31 mouse cellular contexts compared by ENCODE assay signal in the genomic region with DNA sequence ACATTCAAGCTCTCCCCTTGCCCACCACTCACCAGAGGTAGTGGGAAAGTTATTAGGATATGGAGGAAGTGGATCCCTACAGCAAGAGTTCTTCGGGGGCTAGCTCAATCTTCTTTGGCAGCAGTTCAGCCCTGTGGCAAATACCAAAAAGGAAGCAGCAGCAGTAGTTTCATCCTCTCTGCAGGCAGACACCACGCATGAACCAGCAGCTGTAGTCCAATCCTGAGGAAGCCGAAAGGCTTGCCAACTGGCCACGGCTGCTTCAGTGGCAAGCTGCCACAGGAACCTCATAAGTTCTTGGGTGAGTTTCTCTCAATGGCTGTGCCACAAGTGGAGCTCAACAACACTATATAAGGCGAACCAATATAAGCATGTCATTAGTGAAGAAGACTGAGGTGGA. TPM values are rescaled to one million over a fixed set of nuclear protein-coding genes. Genes with fewer than 3 reads are reported as not detected.
"Had no signal": no experiment of that assay in that cellular context is flagged by ENCODE, and none has a peak within 500 bp of the region (broad histone marks: within the 10 kb centered on the region; RNA-seq: fewer than 3 reads in every experiment).

No protein-coding gene starts in this region.

- H3K4me3 ChIP-seq: gastrocnemius, adult 2 months; heart, embryonic 13.5 days; heart, embryonic 15.5 days; hindbrain, embryonic 13.5 days; hindbrain, embryonic 15.5 days; kidney, embryonic 15.5 days; limb, embryonic 13.5 days; limb, embryonic 15.5 days had no signal

- H3K36me3 ChIP-seq: heart, embryonic 13.5 days had no signal

- H3K9me3 ChIP-seq: heart, embryonic 13.5 days; heart, embryonic 15.5 days; hindbrain, embryonic 13.5 days; hindbrain, embryonic 15.5 days; kidney, embryonic 15.5 days; limb, embryonic 13.5 days; limb, embryonic 15.5 days had no signal

- H3K27me3 ChIP-seq: limb, embryonic 15.5 days had no signal

- DNase-seq: gastrocnemius, adult 2 months; gastrocnemius, postnatal 10 days; gastrocnemius, postnatal 25 days; heart, adult 18-20 months; heart, postnatal 14 days; heart, postnatal 36 days; kidney, adult 11 months; kidney, adult 2 months; kidney, adult 9 months; kidney, postnatal 14 days; kidney, postnatal 36 days; layer of hippocampus, adult 9-11 months; layer of hippocampus, postnatal 36 days; left cerebral cortex, postnatal 4 days had no signal

- H3K27ac ChIP-seq: gastrocnemius, adult 2 months; heart, embryonic 13.5 days; heart, embryonic 15.5 days; hindbrain, embryonic 13.5 days; hindbrain, embryonic 15.5 days; hindbrain, postnatal 0 days; kidney, embryonic 15.5 days; kidney, postnatal 0 days; limb, embryonic 13.5 days; limb, embryonic 15.5 days; liver, embryonic 14.5 days had no signal

- H3K4me2 ChIP-seq: heart, embryonic 11.5 days; heart, embryonic 13.5 days; heart, embryonic 15.5 days; hindbrain, embryonic 13.5 days; hindbrain, embryonic 15.5 days; kidney, embryonic 15.5 days; limb, embryonic 13.5 days; limb, embryonic 15.5 days; liver, embryonic 11.5 days had no signal

- H3K9ac ChIP-seq: heart, embryonic 13.5 days; heart, embryonic 15.5 days; hindbrain, embryonic 13.5 days; hindbrain, embryonic 15.5 days; kidney, embryonic 15.5 days; limb, embryonic 13.5 days; limb, embryonic 15.5 days; liver, embryonic 14.5 days had no signal

RNA-seq across cellular contexts. Expression of a gene that starts 5.8 kb away (rescaled TPM):
- total RNA-seq: gastrocnemius, adult 2 months; gastrocnemius, postnatal 25 days; heart, adult 18-20 months; heart, adult 8-10 months; heart, postnatal 14 days; heart, postnatal 36 days; layer of hippocampus, postnatal 14 days; left cerebral cortex, adult 8-10 months; left cerebral cortex, postnatal 10 days; left cerebral cortex, postnatal 25 days had no signal
